21 mouse cellular contexts compared by ENCODE assay signal in genomic region chr6:103465479-103466080, GRCm38 (mm10). TPM values are rescaled to one million over a fixed set of nuclear protein-coding genes. Genes with fewer than 3 reads are reported as not detected.
A peak's percentile ranks its signal among the peaks of the same experiment; 100 is the strongest.
DNase-seq lines count a peak whose midpoint lies in the region; ATAC-seq lines count a peak whose summit lies in the region.
"Had no signal": no experiment of that assay in that cellular context is flagged by ENCODE, and none has a peak within 500 bp of the region (broad histone marks: within the 10 kb centered on the region; RNA-seq: fewer than 3 reads in every experiment).

No protein-coding gene starts in this region.

- no peaks in the 10 kb centered on the region for H3K36me3 ChIP-seq in forebrain, embryonic 11.5 days (ENCODE audit: control insufficient read depth, insufficient read depth, low read length)
- H3K36me3 ChIP-seq in forebrain, embryonic 10.5 days (replicated peaks), result no peaks in the 10 kb centered on the region
- H3K36me3 ChIP-seq in midbrain, embryonic 15.5 days (replicated peaks), result no peaks in the 10 kb centered on the region
- H3K36me3 ChIP-seq: heart, embryonic 12.5 days; limb, embryonic 12.5 days; liver, embryonic 13.5 days; neural tube, embryonic 13.5 days had no signal

- no peaks in the 10 kb centered on the region for H3K9me3 ChIP-seq in forebrain, embryonic 11.5 days (ENCODE audit: control insufficient read depth, low read length)
- no peaks in the 10 kb centered on the region for H3K9me3 ChIP-seq in forebrain, embryonic 10.5 days
- H3K9me3 ChIP-seq in midbrain, embryonic 15.5 days, result no peaks in the 10 kb centered on the region
- H3K9me3 ChIP-seq: heart, embryonic 12.5 days; limb, embryonic 12.5 days; liver, embryonic 13.5 days; neural tube, embryonic 13.5 days had no signal

- H3K4me3 ChIP-seq in forebrain, embryonic 11.5 days (ENCODE audit: low read depth, low read length), result no peak overlapping the region
- no peak overlapping the region for H3K4me3 ChIP-seq in forebrain, embryonic 10.5 days
- no peak overlapping the region for H3K4me3 ChIP-seq in midbrain, embryonic 15.5 days
- H3K4me3 ChIP-seq: heart, embryonic 12.5 days; limb, embryonic 12.5 days; liver, embryonic 13.5 days; neural tube, embryonic 13.5 days had no signal

- H3K27ac ChIP-seq in forebrain, embryonic 11.5 days (ENCODE audit: low read depth, low read length), result no peak overlapping the region
- H3K27ac ChIP-seq in forebrain, embryonic 10.5 days, result no peak overlapping the region
- H3K27ac ChIP-seq in midbrain, embryonic 15.5 days, result no peak overlapping the region
- H3K27ac ChIP-seq: hindbrain, postnatal 0 days; limb, embryonic 12.5 days; liver, embryonic 13.5 days; neural tube, embryonic 13.5 days had no signal

- no peak overlapping the region for H3K4me2 ChIP-seq in forebrain, embryonic 11.5 days (ENCODE audit: low read depth, low read length, severe bottlenecking)
- no peak overlapping the region for H3K4me2 ChIP-seq in midbrain, embryonic 15.5 days
- H3K4me2 ChIP-seq: heart, embryonic 12.5 days; limb, embryonic 12.5 days; liver, embryonic 13.5 days; neural tube, embryonic 13.5 days had no signal

- peak; percentile 74; the same call in 1 of the 2 replicates for ATAC-seq in forebrain, embryonic 11.5 days (replicated peaks; ENCODE audit: low FRiP score)
- no peak for ATAC-seq in midbrain, embryonic 15.5 days (replicated peaks)
- ATAC-seq: forebrain, embryonic 16.5 days; hindbrain, postnatal 0 days; Patski had no signal

- no peaks in the 10 kb centered on the region for H3K4me1 ChIP-seq in forebrain, embryonic 11.5 days (replicated peaks; ENCODE audit: control insufficient read depth, insufficient read depth, low read length)
- peaks cover 7% of the 10 kb centered on the region; the same call in 1 of the 2 replicates for H3K4me1 ChIP-seq in forebrain, embryonic 10.5 days
- H3K4me1 ChIP-seq in midbrain, embryonic 15.5 days, result no peaks in the 10 kb centered on the region
- H3K4me1 ChIP-seq: limb, embryonic 12.5 days; liver, embryonic 13.5 days; neural tube, embryonic 13.5 days had no signal

- H3K27me3 ChIP-seq in forebrain, embryonic 11.5 days (ENCODE audit: control insufficient read depth, insufficient read depth, low read length), result no peaks in the 10 kb centered on the region
- no peaks in the 10 kb centered on the region for H3K27me3 ChIP-seq in forebrain, embryonic 10.5 days (ENCODE audit: poor library complexity, severe bottlenecking)
- no peaks in the 10 kb centered on the region for H3K27me3 ChIP-seq in midbrain, embryonic 15.5 days (replicated peaks)
- H3K27me3 ChIP-seq: limb, embryonic 12.5 days; liver, embryonic 13.5 days; neural tube, embryonic 13.5 days; Patski had no signal

- H3K9ac ChIP-seq in forebrain, embryonic 11.5 days (ENCODE audit: low read length), result no peak overlapping the region
- H3K9ac ChIP-seq in midbrain, embryonic 15.5 days, result no peak overlapping the region
- H3K9ac ChIP-seq: heart, embryonic 12.5 days; limb, embryonic 12.5 days; liver, embryonic 13.5 days; neural tube, embryonic 13.5 days had no signal

- DNase-seq in forebrain, embryonic 11.5 days (ENCODE audit: low spot score), result no peak
- DNase-seq in forebrain, embryonic 10.5 days (ENCODE audit: extremely low spot score, low spot score), result no peak
- peak; percentile 72 for DNase-seq in Muller cell, postnatal 12 days (ENCODE audit: inconsistent ontology term)
- peak; percentile 4 for DNase-seq in induced T-regulatory cell, adult 2 months (ENCODE audit: low read depth)
- DNase-seq in retina, postnatal 1 day, result peak; percentile 91
- DNase-seq in urinary bladder, postnatal 25 days (ENCODE audit: low spot score), result no peak
- DNase-seq in ovary, postnatal 10 days (ENCODE audit: low spot score), result no peak
- DNase-seq: cerebellum, adult 9-11 months; heart, postnatal 36 days; kidney, adult 2 months; kidney, postnatal 14 days; liver, embryonic 13.5 days; right cerebral cortex, adult 18-20 months; spleen, adult 18-20 months had no signal

- 72% methylated on average over 5 of the region's 5 CpGs for WGBS in forebrain, embryonic 11.5 days
- 84% methylated on average over 5 of the region's 5 CpGs for WGBS in forebrain, embryonic 10.5 days
- 78% methylated on average over 5 of the region's 5 CpGs for WGBS in midbrain, embryonic 15.5 days

RNA-seq across cellular contexts. Expression of gene Chl1, which starts 44.8 kb away (rescaled TPM):
- polyA plus RNA-seq in forebrain, embryonic 11.5 days (2014; fragmentation: Nextera tagmentation; extraction: Ambion mirVana), result 6.2 and 6.5 TPM in 2 replicates
- polyA plus RNA-seq in forebrain, embryonic 10.5 days (2016; fragmentation: Nextera tagmentation; extraction: Ambion mirVana), result 0.33 and 1.6 TPM in 2 replicates
- 141 and 166 TPM in 2 replicates for polyA plus RNA-seq in midbrain, embryonic 15.5 days (2015; fragmentation: Nextera tagmentation; extraction: Ambion mirVana)
- polyA plus RNA-seq: heart, embryonic 12.5 days; Patski had no signal

Comparison
In these comparisons a context has a peak if more than half of its experiments do, and no peak if none do; other contexts are left out.
1. DNase-seq: peak in Muller cell, postnatal 12 days (single experiment), induced T-regulatory cell, adult 2 months (single experiment) and retina, postnatal 1 day (single experiment); none in forebrain, embryonic 11.5 days (single experiment), forebrain, embryonic 10.5 days (single experiment), urinary bladder, postnatal 25 days (single experiment) and ovary, postnatal 10 days (single experiment).
2. RNA of gene Chl1, which starts 44.8 kb away (polyA plus RNA-seq): 141 to 166 TPM in midbrain, embryonic 15.5 days; 6.2 to 6.5 TPM in forebrain, embryonic 11.5 days and 0.33 to 1.6 TPM in forebrain, embryonic 10.5 days; every median in the first group is over 10 times any median in the second.